8 mouse cellular contexts compared by ENCODE assay signal in the genomic region with DNA sequence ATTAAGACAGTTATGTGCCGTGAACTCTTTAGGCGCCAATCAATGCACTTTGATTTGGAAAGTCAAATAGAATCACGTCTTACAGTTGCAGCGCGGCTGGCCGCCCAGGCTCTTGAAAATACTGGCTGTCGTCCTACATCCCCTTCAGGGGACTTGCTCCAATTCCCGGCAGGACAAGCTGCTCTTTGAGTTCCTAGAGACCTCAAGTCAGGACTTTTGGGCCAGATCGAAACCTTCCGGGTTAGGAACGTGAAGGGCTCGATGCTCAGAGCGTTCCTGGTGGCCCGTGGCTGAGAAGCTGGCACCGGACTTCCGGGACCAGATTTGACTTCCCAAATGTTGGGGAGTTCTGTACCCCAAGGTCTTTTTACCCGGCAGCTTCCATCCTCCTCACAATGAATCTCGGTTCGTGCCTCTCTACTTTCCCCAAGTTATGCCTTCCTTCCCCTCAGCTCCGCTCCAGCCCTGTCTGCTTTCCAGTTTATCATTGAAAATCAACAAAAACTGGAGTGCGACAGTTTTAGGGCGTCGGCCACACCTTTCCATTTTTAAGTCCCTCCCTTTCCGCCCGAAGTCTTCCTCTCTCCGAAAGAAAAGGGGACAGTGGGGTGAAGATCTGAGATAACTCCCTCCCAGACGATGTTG. TPM values are rescaled to one million over a fixed set of nuclear protein-coding genes. Genes with fewer than 3 reads are reported as not detected.
DNase-seq lines count a peak whose midpoint lies in the region; ATAC-seq and TF ChIP-seq lines count a peak whose summit lies in the region.

No protein-coding gene starts in this region.

- 0 out of 2 replicates have a peak, but pooled peaks cover 3% of the 10 kb centered on the region for H3K4me1 ChIP-seq in limb, embryonic 11.5 days (ENCODE audit: control insufficient read depth, insufficient read depth, low read length)

- H3K9ac ChIP-seq in limb, embryonic 11.5 days (ENCODE audit: low read length): no peak overlapping the region

- ATAC-seq in limb, embryonic 11.5 days (ENCODE audit: insufficient number of reproducible peaks, low FRiP score, low TSS enrichment, low read depth): no peak

- peak; percentile 17 for DNase-seq in gastrocnemius, postnatal 10 days
- no peak for DNase-seq in gastrocnemius, adult 18-20 months (ENCODE audit: low spot score)
- DNase-seq in right cerebral cortex, postnatal 4 days: peak; percentile 24
- DNase-seq in right cerebral cortex, postnatal 10 days (ENCODE audit: low spot score in 2 of 2): no peak
- DNase-seq in limb, embryonic 11.5 days (ENCODE audit: low spot score): peak; percentile 56
- DNase-seq in T-cell, adult 2 months (ENCODE audit: low spot score): no peak
- DNase-seq in spleen, postnatal 14 days (ENCODE audit: low spot score in 2 of 2): no peak
- DNase-seq in layer of hippocampus, adult 2 months (ENCODE audit: low spot score in 2 of 2): no peak

- H3K36me3 ChIP-seq in limb, embryonic 11.5 days (ENCODE audit: control insufficient read depth, insufficient read depth, low read length): no peaks in the 10 kb centered on the region

- peak overlapping the region; percentile 15; the same call in 1 of the 2 replicates for H3K4me2 ChIP-seq in limb, embryonic 11.5 days (ENCODE audit: low read depth, severe bottlenecking)

- H3K27me3 ChIP-seq in limb, embryonic 11.5 days (ENCODE audit: control insufficient read depth, insufficient read depth, low read length): peaks cover 77% of the 10 kb centered on the region

- no peak for TF ChIP-seq CTCF in layer of hippocampus, adult 2 months (conservative IDR thresholded peaks at IDR 0.05)

- WGBS in limb, embryonic 11.5 days: under 1% methylated on average over 27 of the region's 27 CpGs

- no peaks in the 10 kb centered on the region; the same call in 1 of the 2 replicates for H3K9me3 ChIP-seq in limb, embryonic 11.5 days (ENCODE audit: control insufficient read depth, low read length)

- H3K27ac ChIP-seq in limb, embryonic 11.5 days (replicated peaks; ENCODE audit: low read depth, low read length): no peak overlapping the region
- H3K27ac ChIP-seq in layer of hippocampus, adult 2 months: no peak overlapping the region

- no peak overlapping the region for H3K4me3 ChIP-seq in limb, embryonic 11.5 days (ENCODE audit: low read depth, low read length)
- no peak overlapping the region; the same call in 1 of the 2 replicates for H3K4me3 ChIP-seq in layer of hippocampus, adult 2 months

RNA-seq across cellular contexts. Expression of a gene that starts 2.3 kb away (rescaled TPM):
- total RNA-seq in gastrocnemius, postnatal 10 days (2021): 1 to 10 TPM in 1 of 2 experiments, under 1 TPM in 1; 0.63 to 9.2 TPM
- total RNA-seq in gastrocnemius, adult 18-20 months (2021): under 1 TPM; 0.27 to 0.31 TPM
- polyA plus RNA-seq in limb, embryonic 11.5 days (2014; fragmentation: Nextera tagmentation; extraction: Ambion mirVana): 1.5 and 1.8 TPM in 2 replicates
- 10 to 100 TPM; 14.1 to 16.9 TPM for total RNA-seq in layer of hippocampus, adult 2 months (2021)

Comparison
In these comparisons a context has a peak if more than half of its experiments do, and no peak if none do; other contexts are left out.
1. DNase-seq: peak in gastrocnemius, postnatal 10 days (single experiment), right cerebral cortex, postnatal 4 days (single experiment) and limb, embryonic 11.5 days (single experiment); none in gastrocnemius, adult 18-20 months (single experiment), right cerebral cortex, postnatal 10 days (0 of 2), T-cell, adult 2 months (single experiment), spleen, postnatal 14 days (0 of 2) and layer of hippocampus, adult 2 months (0 of 2).